Mouse (Mus musculus): Measurements from ENCODE around the gene Ate1. TPM values are rescaled to one million over a fixed set of nuclear protein-coding genes. Genes with fewer than 3 reads are reported as not detected.
"Not testable (repeated sequence)": the region's sequence is repeated elsewhere in the genome, so short reads cannot be mapped to it uniquely, and the experiment has no call there.

Gene Ate1
- total RNA-seq, 4 experiments from 2014 or later: 38.1 to 62.3 (median 49.4) TPM

GRCm38 (mm10) chr7:130520812-130521422, 748 bp upstream of the Ate1 start:
- no peak for DNase-seq

- DNase-seq: peak; percentile 96
Measured at GRCm38 (mm10) chr7:130519096-130520048, 797 bp downstream of the Ate1 start.

- DNase-seq: no peak
Measured at GRCm38 (mm10) chr7:130518213-130519095, 1.7 kb downstream of the Ate1 start.

GRCm38 (mm10) chr7:130510243-130510642, 9.9 kb downstream of the Ate1 start:
- no peak for DNase-seq

- no peak for DNase-seq
Measured at GRCm38 (mm10) chr7:130503006-130503405, 17.2 kb downstream of the Ate1 start.

DNA sequence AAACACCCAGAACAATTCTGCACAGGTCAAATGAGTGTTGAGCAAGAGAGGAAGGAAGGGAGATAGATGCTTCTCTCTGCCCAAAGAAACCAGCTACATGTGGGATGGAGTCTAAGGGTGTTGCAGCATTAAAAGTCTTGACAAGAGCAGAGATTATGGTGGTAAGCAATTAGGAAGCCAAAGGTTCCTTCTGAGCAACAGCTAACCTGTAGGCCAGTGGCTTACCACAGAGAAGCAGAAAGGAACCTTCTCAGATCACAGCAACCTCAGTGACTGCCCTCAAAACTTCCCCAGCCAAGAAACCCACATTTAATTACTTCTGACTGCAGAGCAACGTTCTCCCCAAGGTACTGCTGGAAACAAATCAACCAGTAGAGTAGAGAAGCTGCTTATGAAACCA, 18.7 kb downstream of the Ate1 start:
- DNase-seq: no peak

GRCm38 (mm10) chr7:130493346-130493745, 26.8 kb downstream of the Ate1 start:
- no peak for DNase-seq

GRCm38 (mm10) chr7:130492026-130492425, 28.1 kb downstream of the Ate1 start:
- no peak for DNase-seq

- DNase-seq: not testable (repeated sequence)
Measured at GRCm38 (mm10) chr7:130479003-130479402, 41.2 kb downstream of the Ate1 start.

- peak; percentile 25 for DNase-seq
Measured at GRCm38 (mm10) chr7:130475970-130476369, 44.2 kb downstream of the Ate1 start.

GRCm38 (mm10) chr7:130473881-130474280, 46.3 kb downstream of the Ate1 start:
- no peak for DNase-seq

- DNase-seq: no peak
Measured at GRCm38 (mm10) chr7:130472683-130473082, 47.5 kb downstream of the Ate1 start.

GRCm38 (mm10) chr7:130471045-130471444, 49.1 kb downstream of the Ate1 start:
- DNase-seq: no peak

DNA sequence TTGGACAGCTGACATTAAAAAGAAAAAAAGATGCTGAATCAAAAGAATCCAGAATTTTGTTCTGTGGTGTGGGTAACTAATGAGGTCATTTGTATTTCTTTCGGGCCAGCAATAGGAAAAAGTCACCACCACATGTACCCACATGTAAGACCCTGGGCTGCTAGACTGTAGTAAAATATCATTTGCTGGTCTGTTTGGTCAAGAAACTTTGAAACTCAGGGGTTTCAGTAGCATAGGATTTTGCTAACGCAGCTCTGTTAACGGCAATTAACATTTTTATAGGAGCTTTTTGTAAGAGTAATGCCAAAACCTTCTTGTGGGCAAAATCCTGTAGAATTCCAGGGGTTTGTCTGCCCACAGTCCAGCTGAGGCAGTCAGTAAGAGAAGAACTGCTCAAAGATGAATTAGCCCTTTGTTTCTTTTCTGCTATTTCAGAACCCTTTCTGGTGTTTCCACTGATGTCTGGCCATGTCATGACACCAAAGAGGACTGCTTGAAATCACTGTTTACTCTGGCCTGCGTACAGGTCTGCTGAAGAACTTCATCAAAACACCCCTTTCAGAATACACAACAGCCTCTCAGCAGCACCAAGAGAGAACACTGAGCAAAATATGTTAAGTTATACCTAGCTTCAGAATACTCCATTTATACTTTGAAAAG, 64.5 kb downstream of the Ate1 start:
- DNase-seq: no peak

GRCm38 (mm10) chr7:130454226-130454625, 65.9 kb downstream of the Ate1 start:
- DNase-seq: no peak

DNA sequence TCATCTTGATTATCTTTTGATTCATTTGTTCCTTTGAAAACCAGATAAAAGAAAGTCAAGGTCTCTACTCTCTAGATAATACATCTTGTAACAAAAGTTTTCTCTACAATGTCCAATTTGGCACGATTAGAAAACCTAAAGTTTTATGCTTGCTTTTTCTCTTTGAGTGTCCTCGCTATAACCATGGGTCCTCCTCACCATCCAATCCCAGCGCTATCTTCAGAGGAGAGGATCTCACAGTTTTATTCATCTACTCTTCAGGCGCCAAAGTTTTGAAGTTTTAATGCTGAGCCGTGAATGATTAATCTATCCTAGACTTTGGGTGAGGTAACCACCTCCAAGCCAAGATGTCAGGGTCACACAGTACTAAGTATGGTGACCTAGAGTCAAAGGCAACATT, 84.4 kb downstream of the Ate1 start:
- peak; percentile 37 for DNase-seq

DNA sequence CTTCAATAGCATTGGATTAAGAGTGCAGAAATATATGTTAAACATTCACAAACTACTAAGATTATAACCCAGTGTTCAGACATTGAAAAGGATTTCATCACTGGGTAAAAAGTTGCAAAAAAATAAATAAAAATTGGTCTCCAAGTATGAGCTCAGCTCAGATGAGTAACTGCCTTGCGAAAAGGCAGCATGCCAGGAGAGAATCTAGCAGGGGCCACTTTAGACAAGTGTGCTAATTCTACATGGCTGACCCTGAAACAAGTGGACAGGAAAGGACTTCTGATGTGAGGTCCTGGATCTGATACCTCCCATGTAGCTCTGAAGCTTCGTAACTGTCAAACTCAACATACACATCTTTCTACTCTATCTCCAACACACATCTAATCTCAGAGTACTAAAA, 88.0 kb downstream of the Ate1 start:
- peak; percentile 72 for DNase-seq

- DNase-seq: no peak
Measured at GRCm38 (mm10) chr7:130426586-130426985, 93.6 kb downstream of the Ate1 start.

GRCm38 (mm10) chr7:130425991-130426390, 94.2 kb downstream of the Ate1 start:
- DNase-seq: no peak

- DNase-seq: no peak
Measured at GRCm38 (mm10) chr7:130419961-130420360, 100.2 kb downstream of the Ate1 start.

DNA sequence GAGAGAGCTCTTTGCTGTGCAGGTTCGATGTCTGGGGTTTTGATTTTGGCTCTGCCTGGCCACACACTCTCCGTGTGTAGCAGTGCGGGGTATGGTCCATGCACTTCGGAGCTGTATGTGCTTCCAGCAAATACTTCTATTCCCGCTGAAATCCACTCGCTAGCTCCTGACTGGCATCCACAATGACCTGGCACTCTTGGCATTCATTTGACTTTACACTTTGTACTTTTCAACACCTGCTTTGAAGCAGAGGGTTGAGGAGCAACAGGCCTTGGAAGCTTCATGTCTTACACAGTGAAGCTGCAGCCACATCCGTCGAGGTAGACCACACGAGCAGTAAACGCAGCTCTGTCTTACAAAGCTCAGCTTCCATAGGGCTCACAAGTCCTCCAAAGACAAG, 112.5 kb downstream of the Ate1 start:
- DNase-seq: no peak

- DNase-seq: no peak
Measured at GRCm38 (mm10) chr7:130403346-130403745, 116.8 kb downstream of the Ate1 start.

Data from adrenal gland, adult 8-10 months (tissue).